Mouse (Mus musculus) limb, embryonic 12.5 days (tissue): ENCODE data around the gene Vwa3b. TPM values are rescaled to one million over a fixed set of nuclear protein-coding genes. Genes with fewer than 3 reads are reported as not detected.

Experiments used
- ATAC-seq: fragments of 200-750 bp; cut with Nextera tagmentation; 2 replicates; pipeline ENCODE4 v1.8.0; 2017; ENCODE audit warnings: low read depth, moderate TSS enrichment; ENCODE audit not compliant: insufficient number of reproducible peaks, insufficient read depth, low FRiP score, low TSS enrichment
- H3K27ac ChIP-seq: fragments of 300-500 bp; sonication (generic); 2 replicates; pipeline ENCODE4 v1.5.1; 2016; ENCODE audit warnings: mild to moderate bottlenecking, moderate library complexity
- H3K27me3 ChIP-seq: fragments of 300-500 bp; sonication (generic); 2 replicates; pipeline ENCODE4 v1.6.1; 2016; ENCODE audit warnings: mild to moderate bottlenecking, moderate library complexity
- H3K36me3 ChIP-seq: fragments of 300-500 bp; sonication (generic); 2 replicates; pipeline ENCODE4 v1.6.1; 2016; ENCODE audit warnings: mild to moderate bottlenecking, moderate library complexity
- H3K4me1 ChIP-seq: fragments of 300-500 bp; sonication (generic); replicated peaks from 2 replicates; pipeline ENCODE4 v1.6.1; 2016
- H3K4me2 ChIP-seq: fragments of 300-500 bp; sonication (generic); 2 replicates; pipeline ENCODE4 v1.6.1; 2016; ENCODE audit warnings: mild to moderate bottlenecking, moderate library complexity
- H3K4me3 ChIP-seq: fragments of 300-500 bp; sonication (generic); replicated peaks from 2 replicates; pipeline ENCODE4 v1.5.1; 2016; ENCODE audit warnings: mild to moderate bottlenecking
- H3K9ac ChIP-seq: fragments of 300-500 bp; sonication (generic); replicated peaks from 2 replicates; pipeline ENCODE4 v1.6.1; 2016; ENCODE audit warnings: mild to moderate bottlenecking, moderate library complexity
- H3K9me3 ChIP-seq: fragments of 300-500 bp; sonication (generic); 2 replicates; pipeline ENCODE4 v1.6.1; 2016; ENCODE audit warnings: mild to moderate bottlenecking, moderate library complexity
- WGBS: fragments of 180-500 bp; shearing (Covaris S2); methylation state at CpG from one replicate; pipeline ENCODE4 v1.1.7; 2016; 5-methylcytosine and 5-hydroxymethylcytosine counted together
- polyA plus RNA-seq: library from polyadenylated mRNA; unstranded; fragments of >200 nt; fragmentation: Nextera tagmentation; extraction: Ambion mirVana; gene quantifications from 2 replicates; pipeline ENCODE4 v1.2.1, GENCODE M21; 2016

The Vwa3b gene
- polyA plus RNA-seq, 1 experiment from 2014 or later, result 1.3 TPM

GRCm38 (mm10) chr1:37065658-37066412, 39.4 kb downstream of the Vwa3b start:
- Histone ChIP-seq H3K9me3 (no peaks in the 10 kb centered on the region), H3K9ac (no peak overlapping the region), H3K36me3 (no peaks in the 10 kb centered on the region), H3K4me1 (peaks cover 8% of the 10 kb centered on the region), H3K4me3 (no peak overlapping the region), H3K27me3 (no peaks in the 10 kb centered on the region), H3K4me2 (no peak overlapping the region), H3K27ac (no peak overlapping the region)
- no peak for ATAC-seq
- 90% methylated on average over 11 of the region's 11 CpGs for WGBS

- Histone ChIP-seq H3K4me1 (no peaks in the 10 kb centered on the region), H3K4me3 (no peak overlapping the region), H3K9me3 (no peaks in the 10 kb centered on the region), H3K4me2 (no peak overlapping the region), H3K27me3 (no peaks in the 10 kb centered on the region), H3K9ac (no peak overlapping the region), H3K36me3 (no peaks in the 10 kb centered on the region), H3K27ac (no peak overlapping the region)
- ATAC-seq, result no peak
- WGBS, result 91% methylated on average over 7 of the region's 7 CpGs
Measured at GRCm38 (mm10) chr1:37075759-37076158, 49.4 kb downstream of the Vwa3b start.

- Histone ChIP-seq H3K27ac (no peak overlapping the region), H3K27me3 (no peaks in the 10 kb centered on the region), H3K4me2 (no peak overlapping the region), H3K9ac (no peak overlapping the region), H3K36me3 (no peaks in the 10 kb centered on the region), H3K4me3 (no peak overlapping the region), H3K9me3 (no peaks in the 10 kb centered on the region), H3K4me1 (no peaks in the 10 kb centered on the region)
- ATAC-seq, result no peak
- 86% methylated on average over 9 of the region's 9 CpGs for WGBS
Measured at GRCm38 (mm10) chr1:37077266-37077665, 50.9 kb downstream of the Vwa3b start.

- no peaks in the 10 kb centered on the region for H3K4me1 ChIP-seq
- no peak overlapping the region for H3K9ac ChIP-seq
- 71% methylated on average over 14 of the region's 14 CpGs for WGBS
- no peaks in the 10 kb centered on the region for H3K9me3 ChIP-seq
- no peak overlapping the region for H3K4me2 ChIP-seq
- H3K36me3 ChIP-seq, result no peaks in the 10 kb centered on the region
- no peak overlapping the region for H3K4me3 ChIP-seq
- H3K27ac ChIP-seq, result no peak overlapping the region
- ATAC-seq, result no peak
- H3K27me3 ChIP-seq, result no peaks in the 10 kb centered on the region
Measured at GRCm38 (mm10) chr1:37077955-37078549, 51.7 kb downstream of the Vwa3b start.

- H3K4me2 ChIP-seq, result no peak overlapping the region
- 82% methylated on average over 4 of the region's 4 CpGs for WGBS
- H3K36me3 ChIP-seq, result no peaks in the 10 kb centered on the region
- H3K4me3 ChIP-seq, result no peak overlapping the region
- no peak overlapping the region for H3K27ac ChIP-seq
- no peaks in the 10 kb centered on the region for H3K27me3 ChIP-seq
- H3K4me1 ChIP-seq, result no peaks in the 10 kb centered on the region
- no peak overlapping the region for H3K9ac ChIP-seq
- H3K9me3 ChIP-seq, result no peaks in the 10 kb centered on the region
- ATAC-seq, result no peak
Measured at GRCm38 (mm10) chr1:37080442-37080841, 54.0 kb downstream of the Vwa3b start.

GRCm38 (mm10) chr1:37081376-37082214, 55.2 kb downstream of the Vwa3b start:
- Histone ChIP-seq H3K9ac (no peak overlapping the region), H3K4me3 (no peak overlapping the region), H3K27ac (0 out of 2 replicates have a peak overlapping the region, but pooled peaks have one; percentile 7), H3K27me3 (no peaks in the 10 kb centered on the region), H3K9me3 (no peaks in the 10 kb centered on the region), H3K4me2 (no peak overlapping the region), H3K4me1 (no peaks in the 10 kb centered on the region), H3K36me3 (no peaks in the 10 kb centered on the region)
- ATAC-seq, result no peak; the same call in 1 of the 2 replicates
- WGBS, result 73% methylated on average over 12 of the region's 12 CpGs

- no peak overlapping the region for H3K9ac ChIP-seq
- H3K4me3 ChIP-seq, result no peak overlapping the region
- no peak for ATAC-seq
- 90% methylated on average over 2 of the region's 2 CpGs for WGBS
- no peaks in the 10 kb centered on the region for H3K9me3 ChIP-seq
- no peak overlapping the region for H3K4me2 ChIP-seq
- H3K27ac ChIP-seq, result 0 out of 2 replicates have a peak overlapping the region, but pooled peaks have one; percentile 7
- no peaks in the 10 kb centered on the region for H3K27me3 ChIP-seq
- H3K36me3 ChIP-seq, result no peaks in the 10 kb centered on the region
- no peaks in the 10 kb centered on the region for H3K4me1 ChIP-seq
Measured at GRCm38 (mm10) chr1:37082215-37082464, 55.7 kb downstream of the Vwa3b start.

GRCm38 (mm10) chr1:37084075-37084474, 57.7 kb downstream of the Vwa3b start:
- Histone ChIP-seq H3K9me3 (no peaks in the 10 kb centered on the region), H3K27ac (no peak overlapping the region), H3K36me3 (no peaks in the 10 kb centered on the region), H3K9ac (no peak overlapping the region), H3K27me3 (no peaks in the 10 kb centered on the region), H3K4me2 (no peak overlapping the region), H3K4me3 (no peak overlapping the region), H3K4me1 (no peaks in the 10 kb centered on the region)
- 34% methylated on average over 2 of the region's 2 CpGs for WGBS
- no peak for ATAC-seq

GRCm38 (mm10) chr1:37085171-37085570, 58.8 kb downstream of the Vwa3b start:
- no peak for ATAC-seq
- Histone ChIP-seq H3K9me3 (no peaks in the 10 kb centered on the region), H3K36me3 (no peaks in the 10 kb centered on the region), H3K27ac (no peak overlapping the region), H3K4me1 (no peaks in the 10 kb centered on the region), H3K4me3 (no peak overlapping the region), H3K27me3 (no peaks in the 10 kb centered on the region), H3K4me2 (no peak overlapping the region), H3K9ac (no peak overlapping the region)
- WGBS, result 55% methylated on average over 7 of the region's 7 CpGs

GRCm38 (mm10) chr1:37089191-37089590, 62.8 kb downstream of the Vwa3b start:
- H3K4me1 ChIP-seq, result no peaks in the 10 kb centered on the region
- H3K9ac ChIP-seq, result no peak overlapping the region
- no peaks in the 10 kb centered on the region for H3K36me3 ChIP-seq
- no peak overlapping the region for H3K4me3 ChIP-seq
- H3K27ac ChIP-seq, result no peak overlapping the region
- no peak for ATAC-seq
- no peaks in the 10 kb centered on the region for H3K27me3 ChIP-seq
- no peaks in the 10 kb centered on the region for H3K9me3 ChIP-seq
- 78% methylated on average over 5 of the region's 5 CpGs for WGBS
- H3K4me2 ChIP-seq, result no peak overlapping the region

- Histone ChIP-seq H3K9ac (no peak overlapping the region), H3K36me3 (no peaks in the 10 kb centered on the region), H3K27ac (peak overlapping the region; percentile 35; the same call in 1 of the 2 replicates), H3K4me2 (peak overlapping the region; percentile 43), H3K9me3 (no peaks in the 10 kb centered on the region), H3K27me3 (no peaks in the 10 kb centered on the region), H3K4me3 (no peak overlapping the region), H3K4me1 (peaks cover 13% of the 10 kb centered on the region)
- 27% methylated on average over 17 of the region's 17 CpGs for WGBS
- ATAC-seq, result no peak
Measured at GRCm38 (mm10) chr1:37097382-37098093, 71.1 kb downstream of the Vwa3b start.
